Mouse (Mus musculus): Measurements from ENCODE around the gene H2-Aa. TPM values are rescaled to one million over a fixed set of nuclear protein-coding genes. Genes with fewer than 3 reads are reported as not detected.

Gene H2-Aa
- polyA plus RNA-seq, 1 experiment from 2014 or later, result not detected

DNA sequence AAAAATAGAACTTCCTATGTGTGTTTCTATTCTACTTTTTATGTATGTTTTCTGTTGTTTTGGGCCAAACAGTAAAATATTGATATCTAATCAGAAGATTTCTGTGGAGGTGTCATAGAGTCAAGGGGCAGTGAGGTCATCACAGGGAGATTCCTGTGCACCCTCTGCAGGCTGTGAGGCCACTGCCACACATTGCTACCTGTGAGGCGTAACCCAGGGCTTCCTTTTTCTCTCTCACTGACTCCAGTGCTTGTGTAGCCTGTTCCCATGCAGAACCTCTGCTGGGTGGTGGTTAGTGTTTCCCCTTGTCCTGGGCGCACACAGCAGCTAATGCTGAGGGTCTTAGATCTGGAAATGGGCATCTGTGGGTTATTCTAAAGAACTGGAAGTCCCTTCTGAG, 18.8 kb upstream of the H2-Aa start:
- Histone ChIP-seq H3K36me3 (replicated peaks; ENCODE audit: control insufficient read depth, insufficient read depth, low read depth, low read length) (no peaks in the 10 kb centered on the region), H3K4me2 (ENCODE audit: low read depth, low read length) (no peak overlapping the region), H3K27ac (replicated peaks; ENCODE audit: low read depth, low read length) (no peak overlapping the region), H3K9ac (replicated peaks; ENCODE audit: low read length) (no peak overlapping the region), H3K4me3 (ENCODE audit: low read depth, low read length) (no peak overlapping the region), H3K27me3 (ENCODE audit: control insufficient read depth, insufficient read depth, low read length) (no peaks in the 10 kb centered on the region), H3K4me1 (ENCODE audit: control insufficient read depth, insufficient read depth, low read length) (no peaks in the 10 kb centered on the region), H3K9me3 (replicated peaks; ENCODE audit: control insufficient read depth, low read length) (no peaks in the 10 kb centered on the region)
- ATAC-seq (replicated peaks; ENCODE audit: insufficient number of reproducible peaks, low FRiP score, low TSS enrichment, low read depth) (no peak), DNase-seq (ENCODE audit: low spot score) (no peak)
- WGBS, result 77% methylated on average over 2 of the region's 2 CpGs

- Histone ChIP-seq H3K36me3 (replicated peaks; ENCODE audit: control insufficient read depth, insufficient read depth, low read depth, low read length) (no peaks in the 10 kb centered on the region), H3K9me3 (replicated peaks; ENCODE audit: control insufficient read depth, low read length) (no peaks in the 10 kb centered on the region), H3K4me1 (ENCODE audit: control insufficient read depth, insufficient read depth, low read length) (no peaks in the 10 kb centered on the region), H3K4me3 (ENCODE audit: low read depth, low read length) (no peak within 1 kb of the TSS), H3K4me2 (ENCODE audit: low read depth, low read length) (no peak within 1 kb of the TSS), H3K27ac (replicated peaks; ENCODE audit: low read depth, low read length) (no peak within 1 kb of the TSS), H3K9ac (replicated peaks; ENCODE audit: low read length) (no peak within 1 kb of the TSS), H3K27me3 (ENCODE audit: control insufficient read depth, insufficient read depth, low read length) (no peaks in the 10 kb centered on the region)
- ATAC-seq (replicated peaks; ENCODE audit: insufficient number of reproducible peaks, low FRiP score, low TSS enrichment, low read depth) (0 out of 2 replicates have a peak, but pooled peaks have one; percentile 44), DNase-seq (ENCODE audit: low spot score) (peak; percentile 87)
These were observed 17.9 kb upstream of the H2-Aa start, which contains the start of gene H2-Eb1 for GRCm38 (mm10) chr17:34305380-34306030. Gene H2-Eb1, plus strand, starts transcription at chr17:34305867.

GRCm38 (mm10) chr17:34304751-34305150, 17.1 kb upstream of the H2-Aa start:
- Histone ChIP-seq H3K9me3 (replicated peaks; ENCODE audit: control insufficient read depth, low read length) (no peaks in the 10 kb centered on the region), H3K4me1 (ENCODE audit: control insufficient read depth, insufficient read depth, low read length) (no peaks in the 10 kb centered on the region), H3K36me3 (replicated peaks; ENCODE audit: control insufficient read depth, insufficient read depth, low read depth, low read length) (no peaks in the 10 kb centered on the region), H3K4me2 (ENCODE audit: low read depth, low read length) (no peak overlapping the region), H3K9ac (replicated peaks; ENCODE audit: low read length) (no peak overlapping the region), H3K27ac (replicated peaks; ENCODE audit: low read depth, low read length) (no peak overlapping the region), H3K27me3 (ENCODE audit: control insufficient read depth, insufficient read depth, low read length) (no peaks in the 10 kb centered on the region), H3K4me3 (ENCODE audit: low read depth, low read length) (no peak overlapping the region)
- 22% methylated on average over 4 of the region's 4 CpGs for WGBS
- DNase-seq (ENCODE audit: low spot score) (peak; percentile 62), ATAC-seq (replicated peaks; ENCODE audit: insufficient number of reproducible peaks, low FRiP score, low TSS enrichment, low read depth) (no peak)

GRCm38 (mm10) chr17:34303789-34304188, 16.2 kb upstream of the H2-Aa start:
- no peak overlapping the region for H3K27ac ChIP-seq (replicated peaks; ENCODE audit: low read depth, low read length)
- H3K27me3 ChIP-seq (ENCODE audit: control insufficient read depth, insufficient read depth, low read length), result no peaks in the 10 kb centered on the region
- H3K4me1 ChIP-seq (ENCODE audit: control insufficient read depth, insufficient read depth, low read length), result no peaks in the 10 kb centered on the region
- no peaks in the 10 kb centered on the region for H3K9me3 ChIP-seq (replicated peaks; ENCODE audit: control insufficient read depth, low read length)
- no peak overlapping the region for H3K9ac ChIP-seq (replicated peaks; ENCODE audit: low read length)
- WGBS, result 82% methylated on average over 2 of the region's 2 CpGs
- no peaks in the 10 kb centered on the region for H3K36me3 ChIP-seq (replicated peaks; ENCODE audit: control insufficient read depth, insufficient read depth, low read depth, low read length)
- DNase-seq (ENCODE audit: low spot score), result no peak
- H3K4me2 ChIP-seq (ENCODE audit: low read depth, low read length), result no peak overlapping the region
- H3K4me3 ChIP-seq (ENCODE audit: low read depth, low read length), result no peak overlapping the region
- ATAC-seq (replicated peaks; ENCODE audit: insufficient number of reproducible peaks, low FRiP score, low TSS enrichment, low read depth), result no peak

DNA sequence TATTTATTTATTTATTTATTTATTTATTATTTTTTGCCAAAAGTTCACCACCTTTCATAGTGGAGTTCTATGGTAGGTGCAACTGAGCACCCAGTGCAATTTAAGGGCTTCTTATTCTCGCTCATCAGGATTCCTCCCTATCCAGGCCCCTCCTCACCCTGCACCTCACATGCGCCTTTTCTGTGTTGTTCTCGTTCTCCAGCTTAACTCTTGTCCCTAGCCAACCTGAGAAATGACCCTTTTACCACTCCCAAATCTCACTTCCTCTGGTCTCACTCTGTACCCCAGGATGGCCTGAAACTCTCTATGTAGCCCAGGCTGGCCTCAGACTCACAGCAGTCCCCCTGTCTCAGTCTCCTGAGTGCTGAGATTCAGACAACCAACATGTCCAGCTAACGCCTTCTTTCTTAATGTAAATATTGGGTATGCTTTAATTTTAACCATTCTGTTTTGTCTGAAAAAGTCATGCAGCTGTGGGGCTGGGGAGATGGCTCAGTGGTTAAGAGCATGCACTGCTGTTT, 14.1 kb upstream of the H2-Aa start:
- Histone ChIP-seq H3K36me3 (replicated peaks; ENCODE audit: control insufficient read depth, insufficient read depth, low read depth, low read length) (no peaks in the 10 kb centered on the region), H3K9me3 (replicated peaks; ENCODE audit: control insufficient read depth, low read length) (no peaks in the 10 kb centered on the region), H3K4me1 (ENCODE audit: control insufficient read depth, insufficient read depth, low read length) (no peaks in the 10 kb centered on the region), H3K4me3 (ENCODE audit: low read depth, low read length) (no peak overlapping the region), H3K27me3 (ENCODE audit: control insufficient read depth, insufficient read depth, low read length) (no peaks in the 10 kb centered on the region), H3K4me2 (ENCODE audit: low read depth, low read length) (no peak overlapping the region), H3K9ac (replicated peaks; ENCODE audit: low read length) (no peak overlapping the region), H3K27ac (replicated peaks; ENCODE audit: low read depth, low read length) (no peak overlapping the region)
- DNase-seq (ENCODE audit: low spot score), result no peak
- no peak for ATAC-seq (replicated peaks; ENCODE audit: insufficient number of reproducible peaks, low FRiP score, low TSS enrichment, low read depth)
- 88% methylated on average over 4 of the region's 4 CpGs for WGBS

- Histone ChIP-seq H3K9me3 (replicated peaks; ENCODE audit: control insufficient read depth, low read length) (no peaks in the 10 kb centered on the region), H3K27me3 (ENCODE audit: control insufficient read depth, insufficient read depth, low read length) (no peaks in the 10 kb centered on the region), H3K9ac (replicated peaks; ENCODE audit: low read length) (no peak overlapping the region), H3K36me3 (replicated peaks; ENCODE audit: control insufficient read depth, insufficient read depth, low read depth, low read length) (no peaks in the 10 kb centered on the region), H3K4me3 (ENCODE audit: low read depth, low read length) (no peak overlapping the region), H3K4me2 (ENCODE audit: low read depth, low read length) (no peak overlapping the region), H3K27ac (replicated peaks; ENCODE audit: low read depth, low read length) (no peak overlapping the region), H3K4me1 (ENCODE audit: control insufficient read depth, insufficient read depth, low read length) (no peaks in the 10 kb centered on the region)
- ATAC-seq (replicated peaks; ENCODE audit: insufficient number of reproducible peaks, low FRiP score, low TSS enrichment, low read depth) (no peak), DNase-seq (ENCODE audit: low spot score) (no peak)
- 78% methylated on average over 23 of the region's 23 CpGs for WGBS
These were observed 13.3 kb upstream of the H2-Aa start for GRCm38 (mm10) chr17:34300691-34301566.

DNA sequence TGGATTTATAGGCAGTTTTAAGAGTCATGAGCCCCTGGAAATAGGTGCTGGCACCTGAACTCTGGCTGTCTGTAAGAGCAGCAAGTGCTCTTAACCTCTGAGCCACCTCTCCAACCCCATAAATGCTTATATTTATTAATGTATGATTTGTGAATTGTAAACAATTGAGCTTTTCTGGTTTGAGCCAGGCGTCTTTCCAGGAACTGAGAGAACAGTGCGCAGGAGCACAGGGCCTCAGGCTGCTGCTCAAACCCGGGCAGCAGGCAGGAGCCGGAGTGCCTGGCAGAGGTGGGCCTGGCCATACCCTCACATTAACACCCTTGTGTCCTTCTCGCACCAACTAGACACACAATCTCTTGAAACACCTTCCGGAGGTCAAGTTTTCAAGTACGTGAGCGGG, 12.4 kb upstream of the H2-Aa start:
- no peak overlapping the region for H3K4me3 ChIP-seq (ENCODE audit: low read depth, low read length)
- WGBS, result 86% methylated on average over 8 of the region's 8 CpGs
- H3K27me3 ChIP-seq (ENCODE audit: control insufficient read depth, insufficient read depth, low read length), result no peaks in the 10 kb centered on the region

GRCm38 (mm10) chr17:34299356-34299755, 11.7 kb upstream of the H2-Aa start:
- Histone ChIP-seq H3K4me1 (ENCODE audit: control insufficient read depth, insufficient read depth, low read length) (no peaks in the 10 kb centered on the region), H3K36me3 (replicated peaks; ENCODE audit: control insufficient read depth, insufficient read depth, low read depth, low read length) (no peaks in the 10 kb centered on the region), H3K9ac (replicated peaks; ENCODE audit: low read length) (no peak overlapping the region), H3K9me3 (replicated peaks; ENCODE audit: control insufficient read depth, low read length) (no peaks in the 10 kb centered on the region), H3K27ac (replicated peaks; ENCODE audit: low read depth, low read length) (no peak overlapping the region), H3K4me2 (ENCODE audit: low read depth, low read length) (no peak overlapping the region), H3K27me3 (ENCODE audit: control insufficient read depth, insufficient read depth, low read length) (no peaks in the 10 kb centered on the region), H3K4me3 (ENCODE audit: low read depth, low read length) (no peak overlapping the region)
- no peak for DNase-seq (ENCODE audit: low spot score)
- ATAC-seq (replicated peaks; ENCODE audit: insufficient number of reproducible peaks, low FRiP score, low TSS enrichment, low read depth), result no peak
- WGBS, result 58% methylated on average over 3 of the region's 3 CpGs

More for the DNA sequence above, 12.4 kb upstream of the H2-Aa start:
- Histone ChIP-seq H3K36me3 (replicated peaks; ENCODE audit: control insufficient read depth, insufficient read depth, low read depth, low read length) (no peaks in the 10 kb centered on the region), H3K9me3 (replicated peaks; ENCODE audit: control insufficient read depth, low read length) (no peaks in the 10 kb centered on the region), H3K9ac (replicated peaks; ENCODE audit: low read length) (no peak overlapping the region), H3K4me1 (ENCODE audit: control insufficient read depth, insufficient read depth, low read length) (no peaks in the 10 kb centered on the region), H3K27ac (replicated peaks; ENCODE audit: low read depth, low read length) (no peak overlapping the region), H3K4me2 (ENCODE audit: low read depth, low read length) (no peak overlapping the region)
- DNase-seq (ENCODE audit: low spot score), result no peak
- no peak for ATAC-seq (replicated peaks; ENCODE audit: insufficient number of reproducible peaks, low FRiP score, low TSS enrichment, low read depth)

Measured in embryonic facial prominence, embryonic 11.5 days (tissue).